Mouse (Mus musculus) left cerebral cortex, adult 9 months (tissue): Measurements from ENCODE around the gene Hoxc5.
A peak's percentile ranks its signal among the peaks of the same experiment; 100 is the strongest.

ENCODE experiments used
- DNase-seq, 2 experiments: peaks; one replicate each; pipeline ENCODE4 v3.0.0; 2022; ENCODE audit warnings: low spot score in 2 of 2

Hoxc5 gene

GRCm38 (mm10) chr15:103035548-103035881, 68.3 kb downstream of the Hoxc5 start:
- no peak for DNase-seq

- DNase-seq = no peak
Measured at GRCm38 (mm10) chr15:103037579-103037978, 70.3 kb downstream of the Hoxc5 start.

GRCm38 (mm10) chr15:103038701-103039480, 71.6 kb downstream of the Hoxc5 start:
- DNase-seq = no peak

- no peak for DNase-seq
Measured at GRCm38 (mm10) chr15:103039609-103040008, 72.4 kb downstream of the Hoxc5 start.

GRCm38 (mm10) chr15:103040601-103041000, 73.4 kb downstream of the Hoxc5 start:
- DNase-seq = no peak

- DNase-seq = no peak
Measured at GRCm38 (mm10) chr15:103041613-103042012, 74.4 kb downstream of the Hoxc5 start.

GRCm38 (mm10) chr15:103042209-103042608, 75.0 kb downstream of the Hoxc5 start:
- DNase-seq = no peak

GRCm38 (mm10) chr15:103051670-103052069, 84.4 kb downstream of the Hoxc5 start:
- DNase-seq = no peak

- no peak for DNase-seq
Measured at GRCm38 (mm10) chr15:103053210-103053609, 86.0 kb downstream of the Hoxc5 start.

- no peak for DNase-seq
Measured at GRCm38 (mm10) chr15:103056396-103056795, 89.2 kb downstream of the Hoxc5 start.

- DNase-seq = no peak
Measured at GRCm38 (mm10) chr15:103058715-103059114, 91.5 kb downstream of the Hoxc5 start.

GRCm38 (mm10) chr15:103059393-103059992, 92.2 kb downstream of the Hoxc5 start:
- DNase-seq = no peak

- no peak for DNase-seq
Measured at GRCm38 (mm10) chr15:103060021-103060340, 92.7 kb downstream of the Hoxc5 start.

- peak in 1 of 2 experiments; percentile 2 for DNase-seq
Measured at GRCm38 (mm10) chr15:103060341-103061130, 93.3 kb downstream of the Hoxc5 start.

- DNase-seq = no peak
Measured at GRCm38 (mm10) chr15:103061131-103061825, 94.0 kb downstream of the Hoxc5 start.

GRCm38 (mm10) chr15:103061988-103062387, 94.7 kb downstream of the Hoxc5 start:
- DNase-seq = no peak

- DNase-seq = no peak
Measured at GRCm38 (mm10) chr15:103065642-103066041, 98.4 kb downstream of the Hoxc5 start.
